Mouse (Mus musculus): ENCODE data around the gene Cdca5.

DNA sequence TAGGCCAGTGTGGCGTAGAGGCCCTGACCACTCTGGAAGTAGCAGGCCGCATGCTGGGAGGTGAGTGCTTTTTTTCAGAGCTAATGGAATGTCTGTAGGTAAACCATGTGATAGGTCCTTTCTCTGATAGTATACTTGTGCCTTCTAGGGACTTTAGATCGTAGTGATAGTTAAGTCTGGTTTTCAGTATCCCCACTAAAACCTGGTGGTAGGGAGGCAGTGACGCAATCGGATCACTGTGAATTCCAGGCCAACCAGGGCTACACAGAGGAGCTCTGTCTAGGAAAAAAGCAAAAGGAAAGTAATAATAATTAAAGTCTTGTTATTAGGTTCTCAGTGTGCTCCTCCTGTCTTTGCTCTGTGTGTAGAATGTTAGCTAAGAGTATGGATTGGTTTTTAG, 26.3 kb upstream of the Cdca5 start:
- no peak for TF ChIP-seq CTCF (IDR thresholded peaks at IDR 0.05; ENCODE audit: insufficient read depth, low read depth, low read length)
- no peak for TF ChIP-seq POLR2A (IDR thresholded peaks at IDR 0.05; ENCODE audit: insufficient read depth, low read depth, low read length)
